Mouse (Mus musculus): ENCODE measurements at regions not wholly inside any gene's neighbourhood (a gene's known extent, or its start where the extent isn't known, plus 50 kb on each side); places are given as distances from the start of the nearest gene placed in this dataset.

- TF ChIP-seq CTCF (conservative IDR thresholded peaks at IDR 0.05 in 1 of 2, IDR thresholded peaks at IDR 0.05 in 1 of 2; ENCODE audit: low read depth in 2 of 2, low read length in 2 of 2): no peak
- no peak for TF ChIP-seq BHLHE40 (IDR thresholded peaks at IDR 0.05; ENCODE audit: low read depth, low read length)
- TF ChIP-seq MYC (IDR thresholded peaks at IDR 0.05; ENCODE audit: low read depth, low read length): no peak
- no peak for TF ChIP-seq TBP (conservative IDR thresholded peaks at IDR 0.05; ENCODE audit: low read depth, low read length)
- no peak for TF ChIP-seq MXI1 (IDR thresholded peaks at IDR 0.05; ENCODE audit: low read depth, low read length)
- no peak for TF ChIP-seq POLR2A (IDR thresholded peaks at IDR 0.05; ENCODE audit: low read depth, low read length)
- TF ChIP-seq POLR2AphosphoS2 (IDR thresholded peaks at IDR 0.05; ENCODE audit: low read depth, low read length): no peak
- TF ChIP-seq ELF1 (IDR thresholded peaks at IDR 0.05; ENCODE audit: low read depth, low read length): no peak
Measured at GRCm38 (mm10) chr5:85497261-85497660, 568.1 kb downstream of the Cenpc1 start.

Data from CH12.LX (cell line).